Mouse (Mus musculus) urinary bladder, postnatal 4 days (tissue): ENCODE data around the gene Drap1.
A peak's percentile ranks its signal among the peaks of the same experiment; 100 is the strongest.
"Not testable (repeated sequence)": the region's sequence is repeated elsewhere in the genome, so short reads cannot be mapped to it uniquely, and the experiment has no call there.

ENCODE experiments used
- DNase-seq, 2 experiments: peaks; one replicate each; pipeline ENCODE4 v3.0.0; 2021 to 2022; ENCODE audit warnings: low spot score in 2 of 2

Gene Drap1

GRCm38 (mm10) chr19:5420579-5420978, 4.2 kb downstream of the Drap1 start:
- no peak for DNase-seq

GRCm38 (mm10) chr19:5419630-5420029, 5.1 kb downstream of the Drap1 start:
- DNase-seq: no peak

- DNase-seq: no peak
Measured at GRCm38 (mm10) chr19:5418750-5419466, 5.9 kb downstream of the Drap1 start.

GRCm38 (mm10) chr19:5414534-5414957, 10.2 kb downstream of the Drap1 start:
- DNase-seq: no peak

GRCm38 (mm10) chr19:5413840-5414239, 10.9 kb downstream of the Drap1 start:
- DNase-seq: no peak

- DNase-seq: no peak
Measured at GRCm38 (mm10) chr19:5411961-5412360, 12.8 kb downstream of the Drap1 start.

GRCm38 (mm10) chr19:5410641-5411040, 14.1 kb downstream of the Drap1 start:
- no peak for DNase-seq

GRCm38 (mm10) chr19:5409068-5409467, 15.7 kb downstream of the Drap1 start:
- no peak for DNase-seq

GRCm38 (mm10) chr19:5408057-5409001, 16.4 kb downstream of the Drap1 start:
- no peak for DNase-seq

- no peak for DNase-seq
Measured at GRCm38 (mm10) chr19:5407133-5407532, 17.6 kb downstream of the Drap1 start.

- DNase-seq: not testable (repeated sequence)
Measured at GRCm38 (mm10) chr19:5406531-5407126, 18.1 kb downstream of the Drap1 start.

- DNase-seq: no peak
Measured at GRCm38 (mm10) chr19:5405924-5406323, 18.9 kb downstream of the Drap1 start.

GRCm38 (mm10) chr19:5402293-5402692, 22.5 kb downstream of the Drap1 start, which contains the start of gene Tsga10ip:
TSS of gene Tsga10ip (minus strand) at chr19:5402526.
- no peak for DNase-seq

GRCm38 (mm10) chr19:5401073-5401472, 23.7 kb downstream of the Drap1 start:
- DNase-seq: not testable (repeated sequence)

- no peak for DNase-seq
Measured at GRCm38 (mm10) chr19:5395371-5395770, 29.4 kb downstream of the Drap1 start.

GRCm38 (mm10) chr19:5394168-5394567, 30.6 kb downstream of the Drap1 start:
- no peak for DNase-seq

GRCm38 (mm10) chr19:5392892-5393291, 31.9 kb downstream of the Drap1 start:
- DNase-seq: peak; percentile 58 to 79

GRCm38 (mm10) chr19:5390416-5390815, 34.4 kb downstream of the Drap1 start:
- DNase-seq: no peak

- no peak for DNase-seq
Measured at GRCm38 (mm10) chr19:5389647-5390046, 35.1 kb downstream of the Drap1 start.

GRCm38 (mm10) chr19:5388588-5389242, 36.1 kb downstream of the Drap1 start, which contains the start of gene Sart1:
TSS of gene Sart1 (minus strand) at chr19:5388703.
- peak; percentile 94 to 95 for DNase-seq

- DNase-seq: no peak
Measured at GRCm38 (mm10) chr19:5388011-5388441, 36.8 kb downstream of the Drap1 start.

GRCm38 (mm10) chr19:5384715-5385114, 40.1 kb downstream of the Drap1 start:
- DNase-seq: no peak
